Mouse (Mus musculus): ENCODE data around the gene Ptpre. TPM values are rescaled to one million over a fixed set of nuclear protein-coding genes. Genes with fewer than 3 reads are reported as not detected.

Ptpre gene
- polyA plus RNA-seq, 3 experiments from 2014 or later: 29.3 to 32.2 (median 30.3) TPM

GRCm38 (mm10) chr7:135578715-135579325 is 41.5 kb downstream of the Ptpre start:
- no peak for ATAC-seq

- ATAC-seq: peak; percentile 60
Measured at GRCm38 (mm10) chr7:135580306-135581091, 43.2 kb downstream of the Ptpre start.

- ATAC-seq: no peak
Measured at GRCm38 (mm10) chr7:135581128-135581527, 43.8 kb downstream of the Ptpre start.

GRCm38 (mm10) chr7:135585125-135585687 is 47.9 kb downstream of the Ptpre start:
- ATAC-seq: no peak

- ATAC-seq: no peak
Measured at GRCm38 (mm10) chr7:135586402-135586801, 49.1 kb downstream of the Ptpre start.

- no peak for ATAC-seq
Measured at GRCm38 (mm10) chr7:135587821-135588575, 50.7 kb downstream of the Ptpre start.

GRCm38 (mm10) chr7:135588620-135589309 is 51.5 kb downstream of the Ptpre start:
- ATAC-seq: no peak

GRCm38 (mm10) chr7:135591461-135591860 is 54.2 kb downstream of the Ptpre start:
- ATAC-seq: no peak

- ATAC-seq: no peak
Measured at GRCm38 (mm10) chr7:135593286-135593685, 56.0 kb downstream of the Ptpre start.

GRCm38 (mm10) chr7:135593825-135594224 is 56.5 kb downstream of the Ptpre start:
- no peak for ATAC-seq

GRCm38 (mm10) chr7:135594676-135595075 is 57.4 kb downstream of the Ptpre start:
- ATAC-seq: no peak

- ATAC-seq: no peak
Measured at GRCm38 (mm10) chr7:135595640-135596174, 58.4 kb downstream of the Ptpre start.

GRCm38 (mm10) chr7:135597006-135597405 is 59.7 kb downstream of the Ptpre start:
- ATAC-seq: no peak

- ATAC-seq: no peak
Measured at GRCm38 (mm10) chr7:135597604-135598289, 60.5 kb downstream of the Ptpre start.

GRCm38 (mm10) chr7:135598303-135598855 is 61.1 kb downstream of the Ptpre start:
- ATAC-seq: no peak

- ATAC-seq: no peak
Measured at GRCm38 (mm10) chr7:135600076-135600475, 62.8 kb downstream of the Ptpre start.

- no peak for ATAC-seq
Measured at GRCm38 (mm10) chr7:135601607-135602006, 64.3 kb downstream of the Ptpre start.

GRCm38 (mm10) chr7:135602265-135602664 is 65.0 kb downstream of the Ptpre start:
- no peak for ATAC-seq

- ATAC-seq: no peak
Measured at GRCm38 (mm10) chr7:135602881-135603523, 65.7 kb downstream of the Ptpre start.

- peak; percentile 50 for ATAC-seq
Measured at GRCm38 (mm10) chr7:135605002-135605803, 67.9 kb downstream of the Ptpre start.

All from inflammation-experienced regulatory T-cells, adult 6 months (primary cell).